Mouse (Mus musculus) Muller cell, postnatal 12 days (primary cell): ENCODE results near the gene Zmynd10.
A peak's percentile ranks its signal among the peaks of the same experiment; 100 is the strongest.

ENCODE experiments used
- DNase-seq: peaks from one replicate; pipeline ENCODE4 v3.0.0-alpha.2; 2015; ENCODE audit errors: inconsistent ontology term

Gene Zmynd10

GRCm38 (mm10) chr9:107579023-107579900 lies 32.2 kb downstream of the Zmynd10 start:
- peak; percentile 86 for DNase-seq

GRCm38 (mm10) chr9:107580501-107581317 lies 33.6 kb downstream of the Zmynd10 start, which contains the start of gene Hyal3:
TSS of gene Hyal3 (plus strand) at chr9:107580818.
- peak; percentile 90 for DNase-seq

- no peak for DNase-seq
These were observed 34.5 kb downstream of the Zmynd10 start for GRCm38 (mm10) chr9:107581584-107581983.

GRCm38 (mm10) chr9:107582509-107583062 lies 35.5 kb downstream of the Zmynd10 start:
- DNase-seq: no peak

- no peak for DNase-seq
These were observed 36.1 kb downstream of the Zmynd10 start for GRCm38 (mm10) chr9:107583174-107583573.

GRCm38 (mm10) chr9:107586504-107586903 lies 39.4 kb downstream of the Zmynd10 start:
- no peak for DNase-seq

GRCm38 (mm10) chr9:107586974-107587832 lies 40.1 kb downstream of the Zmynd10 start, which contains the start of gene Ifrd2:
TSS of gene Ifrd2 (plus strand) at chr9:107587642.
- DNase-seq: peak; percentile 98

- no peak for DNase-seq
These were observed 40.9 kb downstream of the Zmynd10 start for GRCm38 (mm10) chr9:107587833-107588639.

- DNase-seq: no peak
These were observed 43.1 kb downstream of the Zmynd10 start for GRCm38 (mm10) chr9:107590058-107590772.

- DNase-seq: no peak
These were observed 43.6 kb downstream of the Zmynd10 start for GRCm38 (mm10) chr9:107590773-107591060.

- no peak for DNase-seq
These were observed 46.2 kb downstream of the Zmynd10 start for GRCm38 (mm10) chr9:107593101-107593976.

GRCm38 (mm10) chr9:107594281-107595062 lies 47.4 kb downstream of the Zmynd10 start:
- DNase-seq: no peak

- no peak for DNase-seq
These were observed 49.8 kb downstream of the Zmynd10 start for GRCm38 (mm10) chr9:107596619-107597569.

- no peak for DNase-seq
These were observed 51.3 kb downstream of the Zmynd10 start for GRCm38 (mm10) chr9:107598385-107598784.

GRCm38 (mm10) chr9:107599433-107599832 lies 52.3 kb downstream of the Zmynd10 start:
- no peak for DNase-seq

GRCm38 (mm10) chr9:107599842-107600241 lies 52.7 kb downstream of the Zmynd10 start:
- no peak for DNase-seq

- DNase-seq: no peak
These were observed 53.6 kb downstream of the Zmynd10 start for GRCm38 (mm10) chr9:107600745-107601144.
